Mouse (Mus musculus): ENCODE measurements around the gene Ipmk.

- TF ChIP-seq CTCF (IDR thresholded peaks at IDR 0.05; ENCODE audit: borderline replicate concordance, control insufficient read depth, extremely low read depth, insufficient read depth, low read length, poor library complexity) (no peak), POLR2A (IDR thresholded peaks at IDR 0.05; ENCODE audit: control insufficient read depth, extremely low read depth, insufficient read depth, low read length, poor library complexity) (no peak)
Measured at GRCm38 (mm10) chr10:71326789-71327188, 20.8 kb upstream of the Ipmk start.
